21 mouse cellular contexts compared by ENCODE assay signal in the genomic region with DNA sequence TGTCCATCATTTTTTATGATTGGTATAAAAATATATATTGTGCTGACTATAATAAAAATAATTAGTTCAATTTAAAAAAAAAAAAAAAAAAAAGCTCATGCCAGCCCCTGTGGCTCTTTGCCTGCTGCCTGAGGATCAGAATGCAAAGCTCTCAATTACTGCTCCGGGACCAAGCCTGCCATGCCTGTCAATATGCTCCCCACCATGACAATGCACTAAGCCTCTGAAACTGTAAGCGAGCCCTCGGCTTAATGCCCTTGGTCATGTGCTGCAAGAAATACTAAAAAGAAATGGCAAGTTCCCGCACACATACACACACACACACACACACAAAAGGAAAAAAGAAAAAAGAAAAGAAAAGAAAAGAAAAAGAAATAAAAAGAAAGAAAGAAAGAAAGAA.
DNase-seq lines count a peak whose midpoint lies in the region; ATAC-seq lines count a peak whose summit lies in the region.
"Had no signal": no experiment of that assay in that cellular context is flagged by ENCODE, and none has a peak within 500 bp of the region (broad histone marks: within the 10 kb centered on the region; RNA-seq: fewer than 3 reads in every experiment).

No protein-coding gene starts in this region.

- 7% methylated on average over 4 of the region's 4 CpGs for WGBS in forebrain, embryonic 14.5 days
- WGBS in forebrain, embryonic 11.5 days = 11% methylated on average over 4 of the region's 4 CpGs
- 22% methylated on average over 4 of the region's 4 CpGs for WGBS in midbrain, embryonic 11.5 days
- 8% methylated on average over 4 of the region's 4 CpGs for WGBS in midbrain, embryonic 16.5 days

- peak; percentile 51 for DNase-seq in forebrain, embryonic 14.5 days (ENCODE audit: low spot score)
- no peak for DNase-seq in forebrain, embryonic 11.5 days (ENCODE audit: low spot score)
- peak; percentile 81 for DNase-seq in midbrain, embryonic 11.5 days (ENCODE audit: low spot score, missing footprints)
- peak; percentile 37 for DNase-seq in retina, postnatal 1 day
- no peak for DNase-seq in retina, embryonic 14.5 days (ENCODE audit: low spot score)
- no peak for DNase-seq in right cerebral cortex, postnatal 10 days (ENCODE audit: low spot score in 2 of 2)
- DNase-seq: adrenal gland, adult 2 months; adrenal gland, postnatal 25 days; cerebellum, adult 2 months; cerebellum, postnatal 10 days; embryo, embryonic 11 days; gastrocnemius, adult 2 months; gastrocnemius, postnatal 25 days; heart, postnatal 10 days; heart, postnatal 4 days had no signal

- H3K36me3 ChIP-seq in forebrain, embryonic 14.5 days (ENCODE audit: control insufficient read depth, insufficient read depth, low read length) = no peaks in the 10 kb centered on the region
- H3K36me3 ChIP-seq in forebrain, embryonic 11.5 days (ENCODE audit: control insufficient read depth, insufficient read depth, low read length) = no peaks in the 10 kb centered on the region
- no peaks in the 10 kb centered on the region for H3K36me3 ChIP-seq in midbrain, embryonic 11.5 days (ENCODE audit: control insufficient read depth, insufficient read depth, low read length)
- H3K36me3 ChIP-seq in midbrain, embryonic 16.5 days (ENCODE audit: control insufficient read depth, insufficient read depth, low read length) = no peaks in the 10 kb centered on the region
- H3K36me3 ChIP-seq: embryonic facial prominence, embryonic 15.5 days; forebrain, embryonic 12.5 days; hindbrain, embryonic 13.5 days; intestine, embryonic 15.5 days had no signal

- no peak overlapping the region for H3K4me3 ChIP-seq in forebrain, embryonic 14.5 days (ENCODE audit: low read depth, low read length)
- no peak overlapping the region for H3K4me3 ChIP-seq in forebrain, embryonic 11.5 days (ENCODE audit: low read depth, low read length)
- no peak overlapping the region for H3K4me3 ChIP-seq in midbrain, embryonic 11.5 days (ENCODE audit: low read depth, low read length)
- H3K4me3 ChIP-seq in midbrain, embryonic 16.5 days (ENCODE audit: low read depth, low read length) = no peak overlapping the region
- H3K4me3 ChIP-seq: embryonic facial prominence, embryonic 15.5 days; erythroblast, embryonic 14.5 days; forebrain, embryonic 12.5 days; gastrocnemius, adult 2 months; hindbrain, embryonic 13.5 days; intestine, embryonic 15.5 days had no signal

- H3K9me3 ChIP-seq in forebrain, embryonic 14.5 days (replicated peaks; ENCODE audit: control insufficient read depth, low read length) = no peaks in the 10 kb centered on the region
- no peaks in the 10 kb centered on the region for H3K9me3 ChIP-seq in forebrain, embryonic 11.5 days (ENCODE audit: control insufficient read depth, low read length)
- no peaks in the 10 kb centered on the region for H3K9me3 ChIP-seq in midbrain, embryonic 11.5 days (ENCODE audit: control insufficient read depth, low read length)
- H3K9me3 ChIP-seq in midbrain, embryonic 16.5 days (replicated peaks; ENCODE audit: control insufficient read depth, low read length, poor library complexity, severe bottlenecking) = no peaks in the 10 kb centered on the region
- H3K9me3 ChIP-seq: embryonic facial prominence, embryonic 15.5 days; forebrain, embryonic 12.5 days; hindbrain, embryonic 13.5 days; intestine, embryonic 15.5 days had no signal

- ATAC-seq in forebrain, embryonic 14.5 days = no peak
- no peak for ATAC-seq in forebrain, embryonic 11.5 days (replicated peaks; ENCODE audit: low FRiP score)
- peak; percentile 66; the same call in 1 of the 2 replicates for ATAC-seq in midbrain, embryonic 11.5 days (ENCODE audit: low FRiP score)
- ATAC-seq in midbrain, embryonic 16.5 days = no peak
- ATAC-seq: intestine, embryonic 15.5 days had no signal

- no peak overlapping the region for H3K4me2 ChIP-seq in forebrain, embryonic 14.5 days (ENCODE audit: low read length)
- no peak overlapping the region for H3K4me2 ChIP-seq in forebrain, embryonic 11.5 days (ENCODE audit: low read depth, low read length, severe bottlenecking)
- no peak overlapping the region for H3K4me2 ChIP-seq in midbrain, embryonic 11.5 days
- no peak overlapping the region for H3K4me2 ChIP-seq in midbrain, embryonic 16.5 days (ENCODE audit: low read length)
- H3K4me2 ChIP-seq: embryonic facial prominence, embryonic 15.5 days; forebrain, embryonic 12.5 days; hindbrain, embryonic 13.5 days; intestine, embryonic 15.5 days had no signal

- no peak overlapping the region for H3K27ac ChIP-seq in forebrain, embryonic 14.5 days (ENCODE audit: low read depth, low read length)
- no peak overlapping the region for H3K27ac ChIP-seq in forebrain, embryonic 11.5 days (ENCODE audit: low read depth, low read length)
- no peak overlapping the region for H3K27ac ChIP-seq in midbrain, embryonic 11.5 days (ENCODE audit: low read depth, low read length)
- no peak overlapping the region for H3K27ac ChIP-seq in midbrain, embryonic 16.5 days (ENCODE audit: low read length)
- H3K27ac ChIP-seq: forebrain, embryonic 12.5 days; gastrocnemius, adult 2 months; hindbrain, embryonic 13.5 days; intestine, embryonic 15.5 days had no signal

- H3K9ac ChIP-seq in forebrain, embryonic 14.5 days (ENCODE audit: low read length) = no peak overlapping the region
- no peak overlapping the region for H3K9ac ChIP-seq in forebrain, embryonic 11.5 days (ENCODE audit: low read length)
- no peak overlapping the region for H3K9ac ChIP-seq in midbrain, embryonic 11.5 days (ENCODE audit: low read length)
- H3K9ac ChIP-seq in midbrain, embryonic 16.5 days (ENCODE audit: low read depth, low read length) = no peak overlapping the region
- H3K9ac ChIP-seq: embryonic facial prominence, embryonic 15.5 days; forebrain, embryonic 12.5 days; hindbrain, embryonic 13.5 days; intestine, embryonic 15.5 days had no signal

- H3K4me1 ChIP-seq in forebrain, embryonic 14.5 days (ENCODE audit: control insufficient read depth, insufficient read depth, low read length) = 0 out of 2 replicates have a peak, but pooled peaks cover 3% of the 10 kb centered on the region
- no peaks in the 10 kb centered on the region for H3K4me1 ChIP-seq in forebrain, embryonic 11.5 days (replicated peaks; ENCODE audit: control insufficient read depth, insufficient read depth, low read length)
- H3K4me1 ChIP-seq in midbrain, embryonic 11.5 days (ENCODE audit: control insufficient read depth, insufficient read depth, low read length) = 0 out of 2 replicates have a peak, but pooled peaks cover 4% of the 10 kb centered on the region
- H3K4me1 ChIP-seq in midbrain, embryonic 16.5 days (ENCODE audit: control insufficient read depth, insufficient read depth, low read length) = no peaks in the 10 kb centered on the region

- H3K27me3 ChIP-seq in forebrain, embryonic 14.5 days (replicated peaks; ENCODE audit: control insufficient read depth, insufficient read depth, low read length) = no peaks in the 10 kb centered on the region
- H3K27me3 ChIP-seq in forebrain, embryonic 11.5 days (ENCODE audit: control insufficient read depth, insufficient read depth, low read length) = no peaks in the 10 kb centered on the region
- no peaks in the 10 kb centered on the region for H3K27me3 ChIP-seq in midbrain, embryonic 11.5 days (ENCODE audit: control insufficient read depth, insufficient read depth, low read length)
- no peaks in the 10 kb centered on the region for H3K27me3 ChIP-seq in midbrain, embryonic 16.5 days (ENCODE audit: control insufficient read depth, insufficient read depth, low read depth, low read length)
- H3K27me3 ChIP-seq: embryonic facial prominence, embryonic 15.5 days; forebrain, embryonic 12.5 days; hindbrain, embryonic 13.5 days; intestine, embryonic 15.5 days had no signal

Comparison
In these comparisons a context has a peak if more than half of its experiments do, and no peak if none do; other contexts are left out.
1. DNase-seq: peak in forebrain, embryonic 14.5 days (single experiment), midbrain, embryonic 11.5 days (single experiment) and retina, postnatal 1 day (single experiment); none in forebrain, embryonic 11.5 days (single experiment), retina, embryonic 14.5 days (single experiment) and right cerebral cortex, postnatal 10 days (0 of 2).